Mouse (Mus musculus) neural tube, embryonic 13.5 days (tissue): ENCODE results near the gene Gstp1. TPM values are rescaled to one million over a fixed set of nuclear protein-coding genes. Genes with fewer than 3 reads are reported as not detected.

Experiments used
- ATAC-seq: fragments of 200-750 bp; cut with Nextera tagmentation; 2 replicates; pipeline ENCODE4 v1.8.0; 2017; ENCODE audit warnings: low read depth, mild to moderate bottlenecking, moderate TSS enrichment, moderate library complexity
- H3K27ac ChIP-seq: fragments of 300-500 bp; sonication (generic); replicated peaks from 2 replicates; pipeline ENCODE4 v1.5.1; 2015; ENCODE audit warnings: moderate library complexity, mild to moderate bottlenecking, inconsistent platforms
- H3K27me3 ChIP-seq: fragments of 300-500 bp; sonication (generic); 2 replicates; pipeline ENCODE4 v1.6.1; 2015; ENCODE audit warnings: mild to moderate bottlenecking, inconsistent platforms
- H3K36me3 ChIP-seq: fragments of 300-500 bp; sonication (generic); 2 replicates; pipeline ENCODE4 v1.6.1; 2015; ENCODE audit warnings: mild to moderate bottlenecking, inconsistent platforms
- H3K4me1 ChIP-seq: fragments of 300-500 bp; sonication (generic); replicated peaks from 2 replicates; pipeline ENCODE4 v1.6.1; 2015; ENCODE audit warnings: inconsistent platforms
- H3K4me2 ChIP-seq: fragments of 300-500 bp; sonication (generic); 2 replicates; pipeline ENCODE4 v1.6.1; 2015; ENCODE audit warnings: inconsistent platforms, mild to moderate bottlenecking, moderate library complexity
- H3K4me3 ChIP-seq: fragments of 300-500 bp; sonication (generic); 2 replicates; pipeline ENCODE4 v1.5.1; 2015; ENCODE audit warnings: mild to moderate bottlenecking, inconsistent platforms
- H3K9ac ChIP-seq: fragments of 300-500 bp; sonication (generic); 2 replicates; pipeline ENCODE4 v1.6.1; 2015; ENCODE audit warnings: moderate library complexity, mild to moderate bottlenecking, inconsistent platforms
- H3K9me3 ChIP-seq: fragments of 300-500 bp; sonication (generic); 2 replicates; pipeline ENCODE4 v1.6.1; 2016; ENCODE audit warnings: inconsistent platforms
- WGBS: fragments of 180-500 bp; shearing (Covaris S2); methylation state at CpG from one replicate; pipeline ENCODE4 v1.1.7; 2015; 5-methylcytosine and 5-hydroxymethylcytosine counted together
- polyA plus RNA-seq: library from polyadenylated mRNA; unstranded; fragments of >200 nt; fragmentation: Nextera tagmentation; extraction: Ambion mirVana; gene quantifications from 2 replicates; pipeline ENCODE4 v1.2.1, GENCODE M21; 2015

Gene Gstp1
- 383 and 433 TPM in 2 replicates for polyA plus RNA-seq

DNA sequence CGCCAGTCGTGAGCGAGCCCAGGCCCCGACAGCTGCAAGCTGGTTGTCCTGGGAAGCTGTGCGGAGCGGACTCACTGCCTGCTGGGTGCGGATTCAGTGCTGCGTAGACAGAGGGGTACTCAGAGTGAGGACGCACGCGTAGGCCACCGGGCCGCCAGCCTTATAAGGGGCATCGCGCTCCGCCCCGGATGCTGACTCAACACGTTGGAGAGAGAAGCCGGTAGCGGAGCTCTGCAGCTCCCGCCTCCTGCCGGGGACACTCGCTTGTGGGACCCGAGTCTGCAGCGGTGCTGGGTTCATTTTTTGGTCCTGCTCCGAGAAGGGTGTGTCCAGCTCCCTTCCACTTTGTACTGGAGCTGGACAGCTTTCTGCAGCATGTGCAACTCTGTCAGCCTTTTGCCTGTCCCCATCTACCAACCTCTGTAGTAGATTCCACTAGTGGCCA, at the start of gene Gstp1:
TSS of gene Gstp1 (minus strand) at position 198 of the 445 bp plus-strand sequence.
- ATAC-seq, result peak; percentile 89
- Histone ChIP-seq H3K36me3 (peaks cover 4% of the 10 kb centered on the region), H3K27me3 (no peaks in the 10 kb centered on the region), H3K9me3 (no peaks in the 10 kb centered on the region), H3K4me3 (peak within 1 kb of the TSS; percentile 58), H3K4me1 (peaks cover 20% of the 10 kb centered on the region; the same call in 1 of the 2 replicates), H3K27ac (0 out of 2 replicates have a peak within 1 kb of the TSS, but pooled peaks have one; percentile 46), H3K9ac (peak within 1 kb of the TSS; percentile 83), H3K4me2 (peak within 1 kb of the TSS; percentile 76)
- WGBS, result under 1% methylated on average over 26 of the region's 26 CpGs

DNA sequence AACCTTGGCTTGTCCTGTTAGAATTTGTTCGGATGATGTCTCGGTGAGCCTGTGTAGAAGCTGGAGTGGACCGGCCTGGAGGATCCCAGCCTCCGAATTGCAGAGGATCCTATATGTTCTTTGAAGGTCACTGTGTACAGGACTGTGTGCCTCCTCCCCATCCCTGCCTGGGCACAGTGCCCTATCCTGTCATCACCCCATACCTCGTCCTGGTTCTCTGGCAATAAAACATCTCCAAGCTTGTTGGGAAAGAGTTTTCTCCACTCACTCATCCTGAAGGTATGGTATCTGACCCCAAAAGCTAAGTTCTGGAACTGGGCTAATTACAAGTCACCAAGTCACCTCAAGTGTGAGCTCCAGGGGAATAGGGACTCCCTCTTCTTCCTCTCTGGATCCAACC, 49.3 kb upstream of the Gstp1 start:
- H3K9ac ChIP-seq, result no peak overlapping the region
- no peaks in the 10 kb centered on the region for H3K9me3 ChIP-seq
- H3K4me3 ChIP-seq, result no peak overlapping the region
- no peaks in the 10 kb centered on the region for H3K4me1 ChIP-seq
- no peaks in the 10 kb centered on the region for H3K36me3 ChIP-seq
- H3K27ac ChIP-seq, result no peak overlapping the region
- no peaks in the 10 kb centered on the region; the same call in none of the 2 replicates for H3K27me3 ChIP-seq
- 86% methylated on average over 5 of the region's 5 CpGs for WGBS
- no peak overlapping the region for H3K4me2 ChIP-seq
- ATAC-seq, result no peak

DNA sequence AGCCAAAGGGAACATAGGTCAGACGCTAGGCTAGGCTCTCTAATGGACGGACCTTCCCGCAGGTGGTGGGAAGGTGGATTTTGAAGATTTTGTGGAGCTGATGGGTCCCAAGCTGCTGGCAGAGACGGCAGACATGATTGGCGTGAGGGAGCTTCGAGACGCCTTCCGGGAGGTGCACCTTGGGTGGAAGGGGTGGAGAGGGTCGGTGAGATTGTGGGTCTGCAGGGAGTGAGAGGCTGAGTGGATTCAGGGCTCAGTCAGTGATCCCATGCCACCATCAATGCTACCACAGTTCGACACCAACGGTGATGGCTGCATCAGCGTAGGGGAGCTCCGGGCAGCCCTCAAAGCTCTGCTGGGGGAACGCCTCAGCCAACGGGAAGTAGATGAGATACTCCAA, 48.4 kb upstream of the Gstp1 start:
- no peak overlapping the region for H3K4me3 ChIP-seq
- no peaks in the 10 kb centered on the region for H3K36me3 ChIP-seq
- H3K27ac ChIP-seq, result no peak overlapping the region
- no peak for ATAC-seq
- no peak overlapping the region for H3K9ac ChIP-seq
- H3K27me3 ChIP-seq, result no peaks in the 10 kb centered on the region; the same call in none of the 2 replicates
- no peak overlapping the region for H3K4me2 ChIP-seq
- no peaks in the 10 kb centered on the region for H3K4me1 ChIP-seq
- 90% methylated on average over 15 of the region's 15 CpGs for WGBS
- H3K9me3 ChIP-seq, result no peaks in the 10 kb centered on the region

DNA sequence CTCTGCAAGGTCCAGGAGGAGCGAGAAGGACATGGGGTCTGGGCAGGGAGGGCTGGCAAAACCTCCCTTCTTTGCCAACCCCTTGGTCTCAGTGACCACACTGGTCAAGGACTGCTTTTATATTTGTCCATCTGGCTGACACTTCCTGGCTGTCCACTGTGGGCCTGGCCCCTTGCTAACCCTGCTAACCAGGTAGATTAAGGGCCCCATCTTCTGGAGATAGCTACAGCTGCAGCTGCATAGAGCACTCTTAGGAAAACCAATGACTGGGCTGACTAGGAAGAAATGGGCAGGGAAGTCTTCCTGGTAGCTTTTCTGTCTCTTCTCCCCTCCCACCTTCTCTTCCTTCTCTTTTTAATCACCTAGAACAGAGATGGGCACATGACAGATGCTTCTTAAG, 47.2 kb upstream of the Gstp1 start:
- H3K9me3 ChIP-seq, result no peaks in the 10 kb centered on the region
- no peaks in the 10 kb centered on the region for H3K36me3 ChIP-seq
- no peaks in the 10 kb centered on the region; the same call in none of the 2 replicates for H3K27me3 ChIP-seq
- 75% methylated on average over 1 of the region's 1 CpGs for WGBS
- no peak overlapping the region for H3K4me2 ChIP-seq
- H3K4me1 ChIP-seq, result no peaks in the 10 kb centered on the region
- no peak overlapping the region for H3K9ac ChIP-seq
- H3K27ac ChIP-seq, result no peak overlapping the region
- no peak for ATAC-seq
- no peak overlapping the region for H3K4me3 ChIP-seq

DNA sequence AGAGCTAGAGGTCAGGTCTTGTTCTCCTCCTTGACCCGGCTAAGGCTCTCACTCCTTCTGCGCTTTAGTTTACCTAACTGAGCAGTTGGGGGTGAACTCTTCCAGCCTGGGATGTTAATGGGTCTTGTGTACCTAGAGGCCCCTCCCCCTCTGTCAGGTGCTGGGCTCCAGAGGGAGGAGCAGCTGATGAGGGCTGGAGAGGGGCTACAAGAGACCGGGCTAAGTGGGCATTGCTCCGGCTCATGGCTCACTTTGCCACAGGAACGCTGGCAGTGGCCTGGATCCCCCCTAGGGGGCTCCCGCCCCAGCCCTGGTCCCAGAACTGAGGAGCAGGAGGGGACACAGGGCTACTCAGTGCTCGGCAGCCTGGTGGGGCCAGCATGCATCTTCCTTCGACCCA, 46.0 kb upstream of the Gstp1 start:
- H3K27ac ChIP-seq, result no peak overlapping the region
- H3K36me3 ChIP-seq, result no peaks in the 10 kb centered on the region
- 34% methylated on average over 8 of the region's 8 CpGs for WGBS
- H3K4me1 ChIP-seq, result no peaks in the 10 kb centered on the region
- no peaks in the 10 kb centered on the region; the same call in none of the 2 replicates for H3K27me3 ChIP-seq
- no peak overlapping the region for H3K4me3 ChIP-seq
- H3K4me2 ChIP-seq, result no peak overlapping the region
- no peaks in the 10 kb centered on the region for H3K9me3 ChIP-seq
- ATAC-seq, result no peak
- H3K9ac ChIP-seq, result no peak overlapping the region

DNA sequence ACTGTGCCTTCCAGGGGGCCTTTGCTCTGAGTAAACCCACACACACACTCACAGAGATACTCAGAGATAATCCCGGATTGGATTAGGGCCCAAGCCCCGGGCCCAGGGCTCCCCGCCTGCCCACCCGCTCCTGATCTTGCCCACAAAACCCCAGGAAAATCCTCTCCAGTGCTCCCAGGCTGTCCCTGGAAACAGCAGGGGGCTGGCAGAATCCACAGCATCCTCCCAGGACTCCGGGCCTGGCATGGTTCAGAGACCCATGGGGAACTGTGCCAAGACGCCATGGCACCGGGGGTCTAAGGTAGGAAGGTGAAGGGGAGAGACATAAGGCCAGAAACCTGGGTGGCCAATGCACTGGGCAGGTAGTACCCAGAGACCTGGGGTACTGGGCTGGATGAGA, 45.5 kb upstream of the Gstp1 start:
- no peak overlapping the region for H3K9ac ChIP-seq
- no peaks in the 10 kb centered on the region; the same call in none of the 2 replicates for H3K27me3 ChIP-seq
- no peak overlapping the region for H3K4me3 ChIP-seq
- no peaks in the 10 kb centered on the region for H3K9me3 ChIP-seq
- no peaks in the 10 kb centered on the region for H3K4me1 ChIP-seq
- no peak for ATAC-seq
- H3K27ac ChIP-seq, result no peak overlapping the region
- no peak overlapping the region for H3K4me2 ChIP-seq
- 85% methylated on average over 7 of the region's 7 CpGs for WGBS
- no peaks in the 10 kb centered on the region for H3K36me3 ChIP-seq

DNA sequence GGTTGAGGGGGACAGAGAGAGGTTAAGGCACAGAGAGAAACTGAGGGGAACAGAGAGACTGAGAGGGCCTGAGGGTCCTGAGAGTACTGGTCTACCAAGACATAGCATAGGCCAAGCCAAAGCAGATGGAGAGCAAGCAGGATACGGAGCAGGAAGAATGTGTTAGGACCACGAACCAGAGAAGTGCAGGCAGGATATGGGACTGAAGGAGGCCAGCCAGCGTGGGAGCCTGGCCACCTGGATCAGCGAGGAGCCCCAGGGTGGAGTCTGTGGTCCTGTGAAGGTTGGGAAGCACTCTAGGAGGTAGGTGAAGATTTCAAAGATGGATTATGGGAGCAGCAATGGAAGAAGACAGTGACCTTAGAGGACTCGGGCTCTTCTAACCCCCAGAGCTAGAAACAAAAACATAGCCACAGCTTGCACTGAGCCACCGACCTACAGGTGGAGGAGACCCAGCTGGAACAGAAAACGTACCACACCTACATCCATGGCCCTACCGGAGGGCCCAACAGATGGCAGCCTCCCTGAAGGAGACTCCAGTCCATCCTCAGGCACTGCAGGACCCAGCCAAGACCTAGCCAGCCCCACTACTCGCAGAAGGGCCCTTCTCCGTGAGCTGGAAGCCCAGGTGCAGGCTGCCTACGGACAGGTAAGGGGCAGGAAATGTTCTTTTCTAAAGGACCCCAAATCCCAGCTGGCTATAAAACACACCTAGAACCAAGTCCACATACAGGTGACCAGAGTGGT, 44.6 kb upstream of the Gstp1 start:
- no peaks in the 10 kb centered on the region for H3K9me3 ChIP-seq
- ATAC-seq, result no peak
- WGBS, result 81% methylated on average over 11 of the region's 11 CpGs

DNA sequence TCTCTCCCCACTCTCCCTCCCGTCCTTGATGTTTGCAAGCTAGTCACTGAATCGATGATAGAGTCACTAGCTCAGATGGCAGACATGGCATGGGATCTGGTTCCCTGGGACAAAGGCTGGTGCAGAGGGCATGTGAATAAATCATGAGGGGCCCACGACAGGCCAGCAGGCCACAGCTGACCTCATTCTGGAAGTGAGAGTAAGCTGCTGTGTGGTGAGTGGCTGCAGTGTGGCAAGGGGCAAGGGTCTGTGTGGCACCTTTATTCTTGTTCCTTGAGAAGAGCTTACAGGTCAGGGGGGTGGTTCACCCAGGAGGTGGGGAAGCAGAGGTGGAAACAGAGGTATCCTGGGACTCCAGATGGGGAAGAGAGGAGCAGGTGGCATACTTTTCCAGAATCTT, 43.6 kb upstream of the Gstp1 start, which contains the start of gene Cabp2:
TSS of gene Cabp2 (plus strand) at position 185 of the 400 bp plus-strand sequence.
- ATAC-seq, result no peak
- 53% methylated on average over 3 of the region's 3 CpGs for WGBS

More for the DNA sequence above, 44.6 kb upstream of the Gstp1 start:
- Histone ChIP-seq H3K4me2 (no peak overlapping the region), H3K27me3 (no peaks in the 10 kb centered on the region; the same call in none of the 2 replicates), H3K27ac (no peak overlapping the region), H3K9ac (no peak overlapping the region), H3K4me3 (no peak overlapping the region), H3K36me3 (no peaks in the 10 kb centered on the region), H3K4me1 (no peaks in the 10 kb centered on the region)

DNA sequence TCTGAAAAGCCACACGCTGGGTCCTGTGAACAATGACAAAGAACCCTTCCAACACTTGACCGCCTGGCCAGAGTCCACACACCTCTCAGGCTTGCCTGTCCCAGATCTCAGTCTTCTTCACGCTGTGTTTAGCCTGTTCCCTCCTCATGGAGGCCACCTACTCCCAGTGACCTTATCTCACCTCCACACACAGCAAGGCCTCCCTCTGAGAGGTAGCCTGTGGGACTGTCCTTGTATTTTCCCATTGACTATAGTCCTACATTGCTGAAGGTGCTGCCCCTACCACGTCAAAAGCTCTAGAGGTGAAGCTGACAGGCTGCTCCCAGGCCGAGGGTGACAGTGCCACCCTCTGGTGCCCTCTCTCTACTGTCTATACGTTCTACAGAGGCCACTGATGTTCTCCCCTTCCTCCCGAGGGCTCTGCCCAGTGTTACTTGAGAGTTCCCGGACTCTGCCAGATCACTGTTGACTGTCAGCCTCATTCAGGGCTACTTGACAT, 42.8 kb upstream of the Gstp1 start:
- Histone ChIP-seq H3K9me3 (no peaks in the 10 kb centered on the region), H3K4me1 (no peaks in the 10 kb centered on the region), H3K4me3 (no peak overlapping the region), H3K4me2 (no peak overlapping the region), H3K36me3 (no peaks in the 10 kb centered on the region), H3K27ac (no peak overlapping the region), H3K9ac (no peak overlapping the region), H3K27me3 (no peaks in the 10 kb centered on the region; the same call in 1 of the 2 replicates)
- no peak for ATAC-seq
- WGBS, result 68% methylated on average over 8 of the region's 8 CpGs

More for the DNA sequence above, 43.6 kb upstream of the Gstp1 start, which contains the start of gene Cabp2:
- Histone ChIP-seq H3K4me3 (no peak within 1 kb of the TSS), H3K27ac (no peak within 1 kb of the TSS), H3K27me3 (no peaks in the 10 kb centered on the region; the same call in 1 of the 2 replicates), H3K9ac (no peak within 1 kb of the TSS), H3K4me2 (no peak within 1 kb of the TSS), H3K36me3 (no peaks in the 10 kb centered on the region), H3K4me1 (no peaks in the 10 kb centered on the region), H3K9me3 (no peaks in the 10 kb centered on the region)

DNA sequence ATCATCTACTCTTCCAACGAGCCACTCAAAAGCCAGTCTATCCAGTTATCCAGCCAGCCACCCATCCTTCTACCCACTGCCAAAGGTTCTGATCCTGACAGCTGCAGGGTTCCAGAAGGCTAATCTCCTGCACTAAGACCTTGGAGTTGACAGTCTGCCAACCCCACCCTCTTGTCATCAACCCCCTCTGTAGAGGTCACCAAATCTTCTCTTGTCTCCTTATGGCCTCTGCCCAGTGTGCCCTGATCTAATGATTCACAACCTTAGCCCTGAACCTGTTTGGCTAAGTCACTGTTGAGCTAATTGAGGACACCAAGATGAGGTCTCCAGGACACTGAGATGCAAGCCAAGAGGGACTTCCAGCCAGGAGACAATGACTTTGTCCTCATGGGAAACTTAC, 41.8 kb upstream of the Gstp1 start:
- ATAC-seq, result no peak
- no peaks in the 10 kb centered on the region for H3K9me3 ChIP-seq
- no peak overlapping the region for H3K9ac ChIP-seq
- no peak overlapping the region for H3K4me2 ChIP-seq
- 89% methylated on average over 1 of the region's 1 CpGs for WGBS
- no peak overlapping the region for H3K27ac ChIP-seq
- H3K36me3 ChIP-seq, result no peaks in the 10 kb centered on the region
- no peak overlapping the region for H3K4me3 ChIP-seq
- no peaks in the 10 kb centered on the region for H3K27me3 ChIP-seq
- no peaks in the 10 kb centered on the region for H3K4me1 ChIP-seq

DNA sequence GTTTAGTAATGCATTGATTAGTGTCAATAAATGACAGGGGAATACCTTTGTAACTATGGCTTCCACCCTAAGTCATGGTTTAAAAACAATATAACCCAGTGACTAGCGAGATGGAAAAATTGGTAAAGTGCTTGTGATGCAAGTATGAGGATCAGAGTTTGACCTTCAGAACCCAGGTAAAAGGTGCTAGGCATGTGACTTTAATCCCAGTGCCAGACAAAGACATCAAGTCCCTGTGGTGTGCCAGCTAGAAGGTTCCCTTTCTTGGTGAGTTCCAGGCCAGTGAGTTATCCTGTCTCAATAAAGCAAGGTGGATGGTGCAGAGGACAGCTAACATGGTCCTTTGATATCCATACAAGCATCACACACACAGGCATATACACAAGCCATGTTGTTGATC, 37.7 kb upstream of the Gstp1 start:
- ATAC-seq, result no peak
- 95% methylated on average over 1 of the region's 1 CpGs for WGBS
- H3K27me3 ChIP-seq, result no peaks in the 10 kb centered on the region

DNA sequence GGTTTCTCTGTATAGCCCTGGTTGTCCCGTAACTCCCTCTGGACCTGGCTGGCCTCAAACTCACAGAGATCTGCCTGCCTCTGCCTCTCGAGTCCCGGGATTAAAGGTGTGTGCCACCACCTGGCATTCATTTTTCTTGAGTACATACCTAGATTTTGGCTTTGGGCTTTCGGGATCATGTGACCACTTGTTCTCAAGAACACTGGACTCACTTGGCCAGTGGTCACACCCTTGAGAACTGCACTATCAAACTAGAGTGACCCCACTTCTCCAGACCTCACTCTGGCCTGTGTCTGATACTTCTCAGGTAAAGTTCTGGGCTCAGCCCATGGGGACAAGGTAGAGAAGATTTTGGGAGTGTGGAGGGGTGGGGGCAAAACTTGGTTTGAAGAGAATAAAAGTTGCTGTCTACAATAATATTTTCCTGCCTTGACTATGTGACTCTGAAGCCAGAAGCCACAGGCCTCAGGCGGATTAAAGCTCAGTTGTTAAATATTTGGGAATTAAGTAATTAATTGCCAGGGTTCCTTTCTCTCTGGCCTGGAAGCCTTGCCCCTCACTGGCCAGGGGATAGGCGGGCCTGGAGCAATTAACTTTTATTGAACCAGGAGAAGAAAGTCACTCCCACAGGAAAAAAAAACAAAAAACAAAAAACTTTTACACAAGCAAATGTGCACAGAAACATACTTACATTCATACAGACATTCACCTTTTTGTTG, 35.1 kb upstream of the Gstp1 start:
- H3K27ac ChIP-seq, result no peak overlapping the region
- no peaks in the 10 kb centered on the region for H3K27me3 ChIP-seq
- no peak overlapping the region for H3K4me2 ChIP-seq
- no peaks in the 10 kb centered on the region for H3K36me3 ChIP-seq
- H3K4me1 ChIP-seq, result no peaks in the 10 kb centered on the region
- 70% methylated on average over 6 of the region's 6 CpGs for WGBS
- H3K9ac ChIP-seq, result no peak overlapping the region
- no peak overlapping the region for H3K4me3 ChIP-seq
- no peak for ATAC-seq
- no peaks in the 10 kb centered on the region for H3K9me3 ChIP-seq

More for the DNA sequence above, 37.7 kb upstream of the Gstp1 start:
- Histone ChIP-seq H3K9ac (no peak overlapping the region), H3K9me3 (no peaks in the 10 kb centered on the region), H3K27ac (no peak overlapping the region), H3K4me1 (no peaks in the 10 kb centered on the region), H3K36me3 (no peaks in the 10 kb centered on the region), H3K4me3 (no peak overlapping the region), H3K4me2 (no peak overlapping the region)
